Mouse (Mus musculus) C2C12 (cell line): ENCODE data around the gene Zbtb42. TPM values are rescaled to one million over a fixed set of nuclear protein-coding genes. Genes with fewer than 3 reads are reported as not detected.

Source experiments
- H3K27me3 ChIP-seq: one replicate; pipeline ENCODE4 v1.6.1; 2011; ENCODE audit not compliant: control insufficient read depth, insufficient read depth, insufficient read length
- H3K36me3 ChIP-seq: one replicate; pipeline ENCODE4 v1.6.1; 2011; ENCODE audit not compliant: control insufficient read depth, insufficient read depth
- H3K4me3 ChIP-seq: one replicate; pipeline ENCODE4 v1.5.1; 2011; ENCODE audit warnings: mild to moderate bottlenecking, control low read depth; ENCODE audit not compliant: poor library complexity, insufficient read depth, severe bottlenecking
- H3K79me2 ChIP-seq: one replicate; pipeline ENCODE4 v1.6.1; 2011; ENCODE audit not compliant: control insufficient read depth, insufficient read depth
- H3K79me3 ChIP-seq: one replicate; pipeline ENCODE4 v1.6.1; 2011; ENCODE audit warnings: low read depth, control low read depth
- H3ac ChIP-seq: one replicate; pipeline ENCODE3; 2011; ENCODE audit warnings: low read depth; ENCODE audit not compliant: control insufficient read depth, insufficient read length
- CEBPB ChIP-seq: IDR thresholded peaks from one replicate; pipeline ENCODE4 v1.6.1; 2011; ENCODE audit warnings: low read depth, mild to moderate bottlenecking, control low read depth, moderate library complexity
- CTCF ChIP-seq: IDR thresholded peaks from one replicate; pipeline ENCODE4 v1.5.1; 2011; ENCODE audit not compliant: control insufficient read depth, insufficient read depth, insufficient read length
- FOSL1 ChIP-seq: IDR thresholded peaks from one replicate; pipeline ENCODE4 v1.8.0; 2011; ENCODE audit warnings: mild to moderate bottlenecking, low read length; ENCODE audit not compliant: poor library complexity, insufficient read depth, severe bottlenecking
- MAX ChIP-seq: IDR thresholded peaks from one replicate; pipeline ENCODE4 v1.6.1; 2011; ENCODE audit warnings: mild to moderate bottlenecking, control low read depth
- MYOD1 ChIP-seq: IDR thresholded peaks from one replicate; pipeline ENCODE4 v1.6.1; 2011; ENCODE audit warnings: low read depth; ENCODE audit not compliant: control insufficient read depth, insufficient read length
- MYOG ChIP-seq: IDR thresholded peaks from one replicate; pipeline ENCODE4 v1.6.1; 2011; ENCODE audit not compliant: control insufficient read depth, insufficient read length; ENCODE audit errors: extremely low read depth
- USF1 ChIP-seq: IDR thresholded peaks from one replicate; pipeline ENCODE4 v1.6.1; 2011; ENCODE audit warnings: low read depth, mild to moderate bottlenecking, control low read depth, moderate library complexity
- polyA plus RNA-seq: library from polyadenylated mRNA; unstranded; fragments of >200 nt; fragmentation: generic; extraction: Trizol; gene quantifications from one replicate; pipeline ENCODE4 v1.2.1, GENCODE M21; 2012; ENCODE audit warnings: missing spikeins

Zbtb42 gene
- polyA plus RNA-seq, 1 experiment = 4.2 TPM

DNA sequence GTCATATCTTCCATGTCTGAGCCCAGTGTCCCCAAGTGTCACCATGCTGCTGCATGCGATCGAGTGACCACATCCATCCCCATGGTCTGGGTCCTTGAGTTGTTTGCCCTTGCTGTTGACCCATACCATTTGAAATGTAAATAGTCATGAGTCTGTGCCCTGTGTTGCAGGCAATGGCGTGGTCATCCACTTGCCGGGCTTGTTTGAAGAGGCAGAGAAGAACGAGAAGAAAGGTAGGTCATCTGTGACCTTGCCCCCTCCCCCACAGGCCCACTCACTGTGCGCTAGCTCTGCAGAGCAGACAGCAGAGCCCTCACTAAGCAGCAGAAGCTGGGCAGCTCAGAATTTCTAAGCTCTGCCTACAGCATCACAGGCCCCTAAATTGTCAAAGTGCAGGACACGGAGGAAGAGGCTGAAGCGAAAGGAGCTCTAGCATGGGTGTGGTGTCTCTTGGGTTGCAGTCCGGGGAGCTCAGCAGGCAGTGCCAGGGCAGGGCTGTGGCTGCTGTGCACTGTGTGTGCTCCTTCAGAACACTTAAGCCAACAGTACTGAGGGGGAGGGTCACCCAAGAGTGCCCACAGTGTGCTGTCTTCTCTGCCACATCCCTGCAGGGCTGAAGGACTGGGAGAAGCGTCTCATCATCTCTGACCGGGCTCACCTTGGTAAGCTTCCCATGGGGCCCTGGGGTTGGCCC, 46.4 kb upstream of the Zbtb42 start:
- no peak overlapping the region for H3K4me3 ChIP-seq
- H3K27me3 ChIP-seq = no peaks in the 10 kb centered on the region
- TF ChIP-seq CTCF = no peak
- TF ChIP-seq FOSL1 = no peak
- TF ChIP-seq CEBPB = no peak
- no peak for TF ChIP-seq MAX
- TF ChIP-seq MYOG = no peak
- TF ChIP-seq MYOD1 = no peak
- TF ChIP-seq USF1 = no peak
- no peaks in the 10 kb centered on the region for H3K36me3 ChIP-seq
- H3K79me3 ChIP-seq = no peaks in the 10 kb centered on the region
- no peaks in the 10 kb centered on the region for H3K79me2 ChIP-seq
- H3ac ChIP-seq = no peak overlapping the region

DNA sequence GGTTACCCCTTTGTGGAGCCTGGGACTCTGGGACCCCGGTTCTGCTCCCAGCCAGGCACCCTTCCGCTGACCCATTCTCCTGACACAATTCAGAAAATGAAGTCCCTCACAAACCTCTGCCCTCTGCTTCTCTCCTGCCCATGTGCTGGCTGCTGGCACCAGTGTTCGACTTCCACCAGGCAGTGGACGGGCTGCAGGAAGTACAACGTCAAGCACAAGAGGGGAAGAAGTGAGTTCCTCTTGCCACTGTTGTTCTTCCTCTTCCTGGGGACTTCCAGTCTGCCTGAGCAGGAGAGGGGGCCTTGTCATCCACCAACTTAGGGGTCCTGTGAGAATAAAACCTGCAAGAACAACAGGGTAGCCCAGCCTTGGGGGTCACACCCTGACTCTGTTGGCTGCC, 45.7 kb upstream of the Zbtb42 start:
- no peaks in the 10 kb centered on the region for H3K79me2 ChIP-seq
- no peaks in the 10 kb centered on the region for H3K36me3 ChIP-seq
- no peak overlapping the region for H3K4me3 ChIP-seq
- H3ac ChIP-seq = no peak overlapping the region
- TF ChIP-seq FOSL1 (no peak), MAX (no peak), MYOD1 (no peak), USF1 (no peak), CTCF (no peak), CEBPB (no peak), MYOG (no peak)
- H3K79me3 ChIP-seq = no peaks in the 10 kb centered on the region
- no peaks in the 10 kb centered on the region for H3K27me3 ChIP-seq

DNA sequence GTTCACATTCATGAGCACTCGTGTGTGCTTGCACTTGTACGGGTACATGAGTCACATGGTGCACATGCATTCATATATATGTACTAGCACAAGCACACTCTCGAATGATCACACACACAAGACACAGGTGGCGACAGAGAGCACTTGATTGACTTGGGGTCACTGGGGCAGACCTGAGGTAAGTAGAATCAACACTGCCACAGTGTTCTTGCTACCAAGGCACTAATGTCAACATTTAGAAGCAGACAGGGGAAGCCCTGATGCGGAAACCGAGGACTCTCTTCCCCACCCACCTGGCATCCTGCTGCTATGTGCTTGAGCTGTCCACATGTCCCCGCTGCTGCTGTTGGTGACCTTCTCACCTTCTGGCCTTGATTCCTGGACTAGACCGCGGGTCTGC, 44.9 kb upstream of the Zbtb42 start:
- no peaks in the 10 kb centered on the region for H3K79me2 ChIP-seq
- no peaks in the 10 kb centered on the region for H3K27me3 ChIP-seq
- TF ChIP-seq USF1 (no peak), FOSL1 (no peak), MYOD1 (no peak), MAX (no peak), CEBPB (no peak), MYOG (no peak), CTCF (no peak)
- no peaks in the 10 kb centered on the region for H3K79me3 ChIP-seq
- H3K4me3 ChIP-seq = no peak overlapping the region
- H3K36me3 ChIP-seq = no peaks in the 10 kb centered on the region
- no peak overlapping the region for H3ac ChIP-seq

DNA sequence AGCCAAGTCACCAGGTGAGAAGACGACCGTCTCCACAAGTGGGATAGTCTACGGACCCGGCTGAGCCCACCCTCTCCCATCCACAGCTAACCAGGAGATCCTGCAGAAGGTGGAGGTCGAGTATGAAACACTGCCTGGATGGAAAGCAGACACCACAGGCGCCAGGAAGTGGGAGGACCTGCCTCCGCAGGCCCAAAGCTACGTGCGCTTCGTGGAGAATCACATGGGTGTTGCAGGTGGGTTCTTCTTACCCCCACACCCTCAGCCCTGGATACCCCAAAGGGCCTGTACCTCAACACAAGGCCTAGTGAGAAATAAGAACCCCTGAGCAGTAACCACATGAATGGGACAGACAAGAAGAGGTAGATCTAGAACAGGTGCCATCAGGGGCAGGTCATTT, 39.1 kb upstream of the Zbtb42 start:
- Histone ChIP-seq H3ac (no peak overlapping the region), H3K79me2 (no peaks in the 10 kb centered on the region), H3K27me3 (no peaks in the 10 kb centered on the region), H3K36me3 (no peaks in the 10 kb centered on the region), H3K79me3 (no peaks in the 10 kb centered on the region), H3K4me3 (no peak overlapping the region)
- no peak for TF ChIP-seq FOSL1
- TF ChIP-seq CEBPB = no peak
- TF ChIP-seq MAX = no peak
- TF ChIP-seq MYOG = no peak
- no peak for TF ChIP-seq MYOD1
- TF ChIP-seq CTCF = no peak

DNA sequence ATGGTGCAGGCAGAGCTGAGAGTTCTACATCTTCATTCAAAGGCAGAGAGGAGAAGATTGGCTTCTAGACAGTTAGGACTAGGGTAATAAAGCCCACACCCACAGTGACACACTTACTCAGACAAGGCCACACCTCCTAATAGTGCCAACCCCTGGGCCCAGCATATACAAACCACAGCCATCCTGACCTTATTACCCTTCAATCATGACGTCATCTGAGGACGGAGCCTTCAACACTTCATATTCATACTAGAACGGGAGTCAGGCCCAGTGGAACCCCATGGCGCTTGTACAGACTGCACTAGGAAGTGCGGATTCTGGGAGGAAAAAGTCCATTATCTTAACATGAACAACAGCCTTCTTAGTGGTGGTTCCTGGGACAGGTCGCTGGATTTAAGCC, 35.5 kb upstream of the Zbtb42 start:
- TF ChIP-seq MAX (no peak), FOSL1 (no peak), MYOG (no peak), CTCF (no peak), MYOD1 (no peak), CEBPB (no peak), USF1 (no peak)
- H3K79me3 ChIP-seq = peaks cover 26% of the 10 kb centered on the region

DNA sequence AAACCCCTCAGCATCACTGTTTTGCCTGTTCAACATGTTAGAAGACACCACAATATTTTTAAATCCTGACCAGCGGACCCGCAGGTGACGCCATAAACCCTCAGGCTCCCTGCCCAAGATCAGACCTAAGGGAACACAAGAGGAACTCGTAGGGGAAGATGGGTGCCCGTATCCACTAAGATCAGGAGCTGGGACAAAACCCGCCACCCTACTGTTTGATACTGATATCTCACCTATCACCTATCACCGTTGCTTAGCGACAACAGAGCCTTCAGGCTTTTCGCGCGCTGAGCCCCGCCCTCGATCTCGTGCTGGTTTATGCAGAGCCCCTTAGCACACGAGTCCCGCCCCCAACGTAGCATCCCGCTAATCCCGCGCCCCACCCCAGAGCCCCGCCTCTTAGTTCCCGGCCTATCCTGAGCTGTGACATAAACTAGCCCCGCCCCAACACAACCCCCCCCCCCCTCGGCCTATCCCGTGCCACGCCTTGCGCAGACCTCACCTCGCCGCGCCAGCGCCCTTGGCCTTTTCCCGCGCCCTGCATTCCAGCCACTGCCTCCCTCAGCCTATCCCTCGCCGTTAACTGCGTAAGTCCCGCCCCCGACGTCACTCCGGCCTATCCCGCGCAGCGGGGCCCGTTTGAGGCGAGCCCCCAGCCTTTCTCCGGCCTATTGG, 34.3 kb upstream of the Zbtb42 start, which contains the start of gene Siva1:
TSS of gene Siva1 (plus strand) at position 500 of the 675 bp plus-strand sequence.
- Histone ChIP-seq H3K4me3 (peak within 1 kb of the TSS; percentile 74), H3K27me3 (no peaks in the 10 kb centered on the region), H3K36me3 (peaks cover 16% of the 10 kb centered on the region), H3K79me3 (peaks cover 27% of the 10 kb centered on the region), H3ac (peak within 1 kb of the TSS; percentile 89), H3K79me2 (peaks cover 45% of the 10 kb centered on the region)
- no peak for TF ChIP-seq CEBPB
- no peak for TF ChIP-seq CTCF
- TF ChIP-seq MAX = no peak
- TF ChIP-seq USF1 = no peak
- no peak for TF ChIP-seq FOSL1
- TF ChIP-seq MYOD1 = no peak
- no peak for TF ChIP-seq MYOG

More for the DNA sequence above, 35.5 kb upstream of the Zbtb42 start:
- H3K36me3 ChIP-seq = peaks cover 11% of the 10 kb centered on the region
- H3ac ChIP-seq = no peak overlapping the region
- peaks cover 34% of the 10 kb centered on the region for H3K79me2 ChIP-seq
- H3K27me3 ChIP-seq = no peaks in the 10 kb centered on the region
- no peak overlapping the region for H3K4me3 ChIP-seq
